Mouse (Mus musculus) lung, embryonic 14.5 days (tissue): ENCODE measurements around the gene Trappc3. TPM values are rescaled to one million over a fixed set of nuclear protein-coding genes. Genes with fewer than 3 reads are reported as not detected.

Experiments used
- ATAC-seq: fragments of 200-750 bp; cut with Nextera tagmentation; 2 replicates; pipeline ENCODE4 v1.8.0; 2017; ENCODE audit warnings: mild to moderate bottlenecking, moderate TSS enrichment, moderate library complexity; ENCODE audit not compliant: insufficient read depth
- DNase-seq: peaks from one replicate; pipeline ENCODE4 v3.0.0-alpha.2; 2015
- H3K27ac ChIP-seq: fragments of 300-500 bp; sonication (generic); 2 replicates; pipeline ENCODE4 v1.5.1; 2014; ENCODE audit warnings: low read depth, mild to moderate bottlenecking, moderate library complexity
- H3K27me3 ChIP-seq: fragments of 300-500 bp; sonication (generic); 2 replicates; pipeline ENCODE4 v1.6.1; 2014; ENCODE audit warnings: low read length, control low read depth; ENCODE audit not compliant: insufficient read depth
- H3K36me3 ChIP-seq: fragments of 300-500 bp; sonication (generic); 2 replicates; pipeline ENCODE4 v1.6.1; 2014; ENCODE audit warnings: control low read depth; ENCODE audit not compliant: insufficient read depth
- H3K4me1 ChIP-seq: fragments of 300-500 bp; sonication (generic); 2 replicates; pipeline ENCODE4 v1.6.1; 2014; ENCODE audit warnings: antibody characterized with exemption, control low read depth; ENCODE audit not compliant: insufficient read depth
- H3K4me2 ChIP-seq: fragments of 300-500 bp; sonication (generic); 2 replicates; pipeline ENCODE4 v1.6.1; 2014; ENCODE audit warnings: mild to moderate bottlenecking
- H3K4me3 ChIP-seq: fragments of 300-500 bp; sonication (generic); 2 replicates; pipeline ENCODE4 v1.5.1; 2014; ENCODE audit warnings: low read depth, low read length
- H3K9ac ChIP-seq: fragments of 300-500 bp; sonication (generic); 2 replicates; pipeline ENCODE4 v1.6.1; 2014
- H3K9me3 ChIP-seq: fragments of 300-500 bp; sonication (generic); 2 replicates; pipeline ENCODE4 v1.6.1; 2016; ENCODE audit warnings: low read depth, low read length, control low read depth
- CTCF ChIP-seq: IDR thresholded peaks from 2 replicates; pipeline ENCODE4 v1.5.1; 2016; ENCODE audit warnings: antibody characterized with exemption, low read depth
- WGBS: fragments of 180-500 bp; shearing (Covaris S2); extraction: QIAGEN DNeasy Blood & Tissue Kit; methylation state at CpG from one replicate; pipeline ENCODE4 v1.1.7; 2014; 5-methylcytosine and 5-hydroxymethylcytosine counted together
- polyA plus RNA-seq: library from polyadenylated mRNA; unstranded; fragments of >200 nt; fragmentation: Nextera tagmentation; extraction: Ambion mirVana; gene quantifications from 2 replicates; pipeline ENCODE4 v1.2.1, GENCODE M21; 2014

Trappc3 gene
- polyA plus RNA-seq, 1 experiment from 2014 or later, result 28.9 TPM

- H3K36me3 ChIP-seq, result peaks cover 97% of the 10 kb centered on the region
- peak overlapping the region; percentile 6; the same call in 1 of the 2 replicates for H3K27ac ChIP-seq
- H3K4me2 ChIP-seq, result no peak overlapping the region
- H3K4me3 ChIP-seq, result no peak overlapping the region
- H3K27me3 ChIP-seq, result no peaks in the 10 kb centered on the region
- 67% methylated on average over 5 of the region's 5 CpGs for WGBS
- ATAC-seq (peak; percentile 13; the same call in 1 of the 2 replicates), DNase-seq (no peak)
- no peaks in the 10 kb centered on the region for H3K9me3 ChIP-seq
- no peak for TF ChIP-seq CTCF
- no peak overlapping the region for H3K9ac ChIP-seq
- no peaks in the 10 kb centered on the region for H3K4me1 ChIP-seq
Observed at GRCm38 (mm10) chr4:126237721-126238242, 24.3 kb upstream of the Trappc3 start.

DNA sequence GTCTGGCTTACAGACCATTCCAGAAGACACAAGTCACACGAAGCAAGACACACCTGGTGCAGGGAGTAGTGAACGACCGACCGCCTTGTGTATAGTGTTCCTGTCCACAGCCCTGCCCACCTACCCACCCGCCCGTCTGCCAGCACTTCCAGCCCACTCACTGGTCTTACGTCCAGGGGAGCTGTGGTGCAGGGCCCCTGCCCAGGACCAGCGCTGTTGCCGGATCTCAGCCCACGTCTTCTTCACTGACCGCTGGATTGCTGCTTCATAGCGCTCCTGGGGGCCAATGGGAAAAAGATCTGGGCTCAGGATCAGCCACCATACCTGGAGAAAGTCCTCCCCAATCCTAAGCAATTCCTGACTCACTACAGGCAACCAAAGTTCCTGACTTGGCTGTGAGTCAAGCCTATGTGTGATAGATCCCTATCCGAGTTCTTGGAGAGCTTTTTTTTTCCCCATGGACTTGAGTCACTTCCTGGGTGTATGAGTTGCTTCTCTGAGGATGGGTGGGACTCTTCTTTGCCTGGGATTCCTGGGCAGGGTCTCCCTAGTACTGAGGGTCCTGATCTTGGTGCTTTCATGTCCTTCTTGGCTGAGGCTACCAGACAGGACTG, 22.2 kb upstream of the Trappc3 start:
- Histone ChIP-seq H3K27ac (no peak overlapping the region), H3K36me3 (peaks cover 83% of the 10 kb centered on the region), H3K9me3 (no peaks in the 10 kb centered on the region), H3K4me1 (no peaks in the 10 kb centered on the region), H3K4me2 (no peak overlapping the region), H3K27me3 (no peaks in the 10 kb centered on the region), H3K9ac (no peak overlapping the region), H3K4me3 (no peak overlapping the region)
- no peak for TF ChIP-seq CTCF
- 83% methylated on average over 13 of the region's 13 CpGs for WGBS
- no peak for ATAC-seq
- DNase-seq, result no peak

DNA sequence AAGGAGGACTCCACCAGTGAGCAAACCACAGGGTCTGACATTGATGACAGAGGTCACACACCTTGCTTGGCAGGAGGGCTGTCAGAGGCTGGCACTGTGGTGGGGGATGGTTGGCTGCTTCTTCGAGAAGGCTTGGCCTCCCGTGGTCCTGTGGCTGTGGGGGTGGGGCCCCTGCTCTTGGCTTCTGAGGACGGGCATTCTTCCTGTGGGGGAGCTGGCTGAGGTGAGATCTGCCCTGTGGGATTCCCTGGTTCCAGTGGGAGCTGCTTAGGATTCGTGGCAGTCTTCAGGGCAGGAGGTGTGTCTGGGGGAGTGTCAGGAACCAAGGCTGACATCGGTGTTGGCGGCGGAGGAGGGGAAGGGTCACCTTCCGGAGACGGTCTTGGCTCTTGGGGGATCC, 20.2 kb upstream of the Trappc3 start:
- no peaks in the 10 kb centered on the region for H3K4me1 ChIP-seq
- H3K27me3 ChIP-seq, result no peaks in the 10 kb centered on the region
- no peak overlapping the region for H3K4me2 ChIP-seq
- TF ChIP-seq CTCF, result no peak
- no peak overlapping the region for H3K9ac ChIP-seq
- ATAC-seq, result no peak
- H3K4me3 ChIP-seq, result no peak overlapping the region
- H3K27ac ChIP-seq, result no peak overlapping the region
- H3K9me3 ChIP-seq, result no peaks in the 10 kb centered on the region
- WGBS, result 41% methylated on average over 9 of the region's 9 CpGs
- peaks cover 74% of the 10 kb centered on the region for H3K36me3 ChIP-seq
- no peak for DNase-seq

GRCm38 (mm10) chr4:126242510-126242909, 19.6 kb upstream of the Trappc3 start:
- H3K4me3 ChIP-seq, result no peak overlapping the region
- no peak overlapping the region for H3K9ac ChIP-seq
- no peak overlapping the region for H3K27ac ChIP-seq
- no peaks in the 10 kb centered on the region for H3K9me3 ChIP-seq
- no peaks in the 10 kb centered on the region for H3K27me3 ChIP-seq
- H3K4me2 ChIP-seq, result no peak overlapping the region
- no peak for ATAC-seq
- TF ChIP-seq CTCF, result no peak
- no peak for DNase-seq
- WGBS, result 86% methylated on average over 6 of the region's 6 CpGs
- peaks cover 71% of the 10 kb centered on the region for H3K36me3 ChIP-seq
- no peaks in the 10 kb centered on the region for H3K4me1 ChIP-seq

DNA sequence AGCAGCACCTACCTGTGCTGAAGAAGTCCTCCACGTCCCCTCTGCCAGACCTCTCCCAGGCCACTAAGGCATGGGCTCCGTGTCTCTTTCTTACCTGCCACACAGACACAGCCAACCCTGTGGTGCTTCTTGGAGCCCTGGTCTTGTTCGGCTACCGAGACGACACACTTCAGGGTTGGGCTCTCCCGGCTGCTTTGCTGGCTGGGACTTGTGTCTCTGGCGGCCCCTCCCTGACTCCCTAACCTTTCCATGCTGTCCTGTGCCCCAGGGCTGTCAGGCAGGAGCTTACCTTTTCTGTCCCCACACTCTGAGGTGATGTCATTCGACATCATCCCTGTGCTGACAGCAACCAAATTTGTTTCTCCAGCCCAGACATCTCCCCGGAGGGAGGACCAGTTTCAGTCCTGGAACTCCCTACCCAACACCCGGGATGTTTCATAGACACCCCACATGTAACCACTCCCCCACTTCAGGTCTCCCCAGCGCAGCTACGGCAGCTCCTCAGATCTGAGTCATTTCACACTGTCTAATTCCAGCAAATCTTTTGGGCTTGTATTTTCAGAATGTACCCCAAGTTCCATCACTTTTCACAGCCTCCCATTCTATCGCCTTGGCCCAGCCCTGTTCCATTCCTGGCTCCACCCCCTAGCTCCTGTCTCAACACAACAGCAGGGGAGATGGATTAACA, 15.8 kb upstream of the Trappc3 start:
- H3K36me3 ChIP-seq, result peaks cover 42% of the 10 kb centered on the region
- TF ChIP-seq CTCF, result no peak
- H3K4me3 ChIP-seq, result no peak overlapping the region
- H3K9me3 ChIP-seq, result no peaks in the 10 kb centered on the region
- DNase-seq (no peak), ATAC-seq (no peak)
- 72% methylated on average over 13 of the region's 13 CpGs for WGBS
- H3K9ac ChIP-seq, result no peak overlapping the region
- no peak overlapping the region for H3K4me2 ChIP-seq
- peaks cover 5% of the 10 kb centered on the region; the same call in 1 of the 2 replicates for H3K4me1 ChIP-seq
- no peak overlapping the region for H3K27ac ChIP-seq
- no peaks in the 10 kb centered on the region for H3K27me3 ChIP-seq

- 34% methylated on average over 11 of the region's 11 CpGs for WGBS
- Histone ChIP-seq H3K9ac (no peak overlapping the region), H3K4me3 (no peak overlapping the region), H3K27ac (no peak overlapping the region), H3K9me3 (no peaks in the 10 kb centered on the region), H3K4me2 (no peak overlapping the region), H3K36me3 (peaks cover 30% of the 10 kb centered on the region), H3K27me3 (no peaks in the 10 kb centered on the region), H3K4me1 (peaks cover 9% of the 10 kb centered on the region)
- ATAC-seq (no peak), DNase-seq (no peak)
- TF ChIP-seq CTCF, result no peak
Observed at GRCm38 (mm10) chr4:126248261-126248868, 13.8 kb upstream of the Trappc3 start.

DNA sequence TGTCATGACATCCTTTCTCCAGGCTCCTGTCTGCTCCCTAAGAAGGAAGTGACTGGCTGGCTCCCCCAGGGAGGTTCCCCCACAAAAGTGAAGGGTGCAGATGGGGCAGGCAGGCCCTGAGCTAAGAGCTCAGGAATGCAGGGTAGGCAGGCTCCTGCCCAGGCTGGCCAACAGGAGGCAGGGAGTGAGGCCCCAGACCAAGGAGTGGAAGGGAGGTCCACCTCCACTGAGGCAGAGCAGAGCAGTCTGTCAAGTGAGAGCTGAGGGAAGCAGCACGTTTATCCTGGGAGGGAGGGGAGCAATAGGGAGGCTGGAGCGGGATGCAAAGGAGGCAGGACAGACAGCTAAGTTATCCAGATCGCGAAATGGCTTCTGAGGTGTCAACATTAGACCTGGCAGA, 11.5 kb upstream of the Trappc3 start:
- Histone ChIP-seq H3K27ac (no peak overlapping the region; the same call in 1 of the 2 replicates), H3K4me2 (no peak overlapping the region), H3K27me3 (no peaks in the 10 kb centered on the region), H3K9ac (no peak overlapping the region), H3K9me3 (no peaks in the 10 kb centered on the region), H3K36me3 (peaks cover 18% of the 10 kb centered on the region; the same call in 1 of the 2 replicates), H3K4me3 (no peak overlapping the region), H3K4me1 (peaks cover 14% of the 10 kb centered on the region)
- TF ChIP-seq CTCF, result no peak
- ATAC-seq, result no peak
- DNase-seq, result no peak
- 35% methylated on average over 4 of the region's 4 CpGs for WGBS
